Mouse (Mus musculus) CH12.LX (cell line): ENCODE results near the gene Tsen54. TPM values are rescaled to one million over a fixed set of nuclear protein-coding genes. Genes with fewer than 3 reads are reported as not detected.

ENCODE experiments used
- DNase-seq: peaks from one replicate; pipeline ENCODE4 v3.0.0-alpha.2; 2013; ENCODE audit errors: extremely low read depth
- H3K27ac ChIP-seq: 2 replicates; pipeline ENCODE4 v1.5.1; 2012; ENCODE audit warnings: low read depth, mild to moderate bottlenecking, control low read depth, moderate library complexity; ENCODE audit not compliant: insufficient read depth
- H3K27me3 ChIP-seq: replicated peaks from 2 replicates; pipeline ENCODE3; 2012; ENCODE audit warnings: inconsistent platforms
- H3K36me3 ChIP-seq, 2 experiments: replicated peaks in 1 of 2; 2 replicates each; pipeline versions ENCODE3 to v1.6.1; 2012; ENCODE audit warnings: inconsistent platforms in 1 of 2, low read length in 1 of 2, mild to moderate bottlenecking in 1 of 2, mixed read lengths in 1 of 2, moderate library complexity in 1 of 2; ENCODE audit not compliant: control insufficient read depth in 1 of 2, insufficient read depth in 1 of 2
- H3K4me1 ChIP-seq, 2 experiments: 2 replicates each; pipeline ENCODE4 v1.6.1; 2012; ENCODE audit warnings: inconsistent platforms in 1 of 2, moderate library complexity in 1 of 2; ENCODE audit not compliant: insufficient read depth in 2 of 2, control insufficient read depth in 1 of 2
- H3K4me2 ChIP-seq: 2 replicates; pipeline ENCODE4 v1.6.1; 2012; ENCODE audit warnings: low read depth, mild to moderate bottlenecking, control low read depth; ENCODE audit not compliant: poor library complexity, insufficient read depth, severe bottlenecking
- H3K4me3 ChIP-seq, 3 experiments: fragments of 150-350 bp in 1 of 3; sonication (generic) in 1 of 3; replicated peaks in 1 of 3; 2 replicates each; pipeline versions ENCODE3 to v1.5.1; 2011 to 2012; ENCODE audit warnings: low read depth in 2 of 3, low read length in 2 of 3, mild to moderate bottlenecking in 2 of 3, moderate library complexity in 2 of 3, control low read depth in 1 of 3, improper control_type of control experiment in 1 of 3, inconsistent platforms in 1 of 3, mixed read lengths in 1 of 3; ENCODE audit not compliant: poor library complexity in 1 of 3
- H3K79me2 ChIP-seq: replicated peaks from 2 replicates; pipeline ENCODE4 v1.6.1; 2012; ENCODE audit warnings: mild to moderate bottlenecking, moderate library complexity; ENCODE audit not compliant: control insufficient read depth, poor library complexity, insufficient read depth, severe bottlenecking; ENCODE audit errors: extremely low read depth
- H3K9ac ChIP-seq: 2 replicates; pipeline ENCODE4 v1.6.1; 2012; ENCODE audit warnings: low read depth, mild to moderate bottlenecking, control low read depth, moderate library complexity; ENCODE audit not compliant: insufficient read depth
- H3K9me3 ChIP-seq: replicated peaks from 2 replicates; pipeline ENCODE3; 2012; ENCODE audit warnings: low read length, inconsistent platforms, mixed read lengths
- BHLHE40 ChIP-seq: IDR thresholded peaks from 2 replicates; pipeline ENCODE4 v1.6.1; 2011; ENCODE audit warnings: mild to moderate bottlenecking, low read depth, low read length, improper control_type of control experiment
- CTCF ChIP-seq, 2 experiments: IDR thresholded peaks in 1 of 2; conservative IDR thresholded peaks in 1 of 2; 2 replicates each; pipeline ENCODE4 v1.5.1; 2011 to 2012; ENCODE audit warnings: low read depth in 2 of 2, low read length in 2 of 2, improper control_type of control experiment in 1 of 2, inconsistent platforms in 1 of 2, mild to moderate bottlenecking in 1 of 2, moderate library complexity in 1 of 2
- E2F4 ChIP-seq: IDR thresholded peaks from 2 replicates; pipeline ENCODE4 v1.6.1; 2011; ENCODE audit warnings: low read depth, low read length, improper control_type of control experiment; ENCODE audit not compliant: insufficient replicate concordance
- ETS1 ChIP-seq: conservative IDR thresholded peaks from 2 replicates; pipeline ENCODE4 v1.6.1; 2012; ENCODE audit warnings: low read depth, mild to moderate bottlenecking, inconsistent platforms, low read length, improper control_type of control experiment, moderate library complexity
- HCFC1 ChIP-seq: IDR thresholded peaks from 2 replicates; pipeline ENCODE4 v1.6.1; 2012; ENCODE audit warnings: low read depth, mild to moderate bottlenecking, inconsistent platforms, low read length, improper control_type of control experiment
- JUND ChIP-seq: conservative IDR thresholded peaks from 2 replicates; pipeline ENCODE4 v1.6.1; 2011; ENCODE audit warnings: low read depth, low read length, improper control_type of control experiment
- MAX ChIP-seq: IDR thresholded peaks from 2 replicates; pipeline ENCODE4 v1.6.1; 2011; ENCODE audit warnings: low read length, improper control_type of control experiment
- MXI1 ChIP-seq: IDR thresholded peaks from 2 replicates; pipeline ENCODE4 v1.6.1; 2011; ENCODE audit warnings: mild to moderate bottlenecking, low read depth, low read length, improper control_type of control experiment
- MYC ChIP-seq: IDR thresholded peaks from 2 replicates; pipeline ENCODE4 v1.6.1; 2011; ENCODE audit warnings: low read depth, mild to moderate bottlenecking, improper control_type of control experiment, low read length
- NELFE ChIP-seq: IDR thresholded peaks from 2 replicates; pipeline ENCODE4 v1.6.1; 2011; ENCODE audit warnings: low read depth, low read length, improper control_type of control experiment
- POLR2AphosphoS2 ChIP-seq: IDR thresholded peaks from 2 replicates; pipeline ENCODE4 v1.6.1; 2011; ENCODE audit warnings: low read depth, low read length, improper control_type of control experiment
- SMC3 ChIP-seq: IDR thresholded peaks from 2 replicates; pipeline ENCODE4 v1.6.1; 2011; ENCODE audit warnings: low read depth, low read length, improper control_type of control experiment
- UBTF ChIP-seq: IDR thresholded peaks from 2 replicates; pipeline ENCODE4 v1.6.1; 2012; ENCODE audit warnings: low read depth, mild to moderate bottlenecking, inconsistent platforms, low read length, improper control_type of control experiment, moderate library complexity
- ZC3H11A ChIP-seq: IDR thresholded peaks from 2 replicates; pipeline ENCODE4 v1.6.1; 2012; ENCODE audit warnings: low read depth, mild to moderate bottlenecking, inconsistent platforms, low read length, improper control_type of control experiment
- ZMIZ1 ChIP-seq: IDR thresholded peaks from 2 replicates; pipeline ENCODE4 v1.6.1; 2012; ENCODE audit warnings: low read depth, mild to moderate bottlenecking, inconsistent platforms, low read length, improper control_type of control experiment
- ZNF384 ChIP-seq: IDR thresholded peaks from 2 replicates; pipeline ENCODE4 v1.6.1; 2012; ENCODE audit warnings: low read depth, low read length, improper control_type of control experiment, inconsistent platforms
- dilution Hi-C: fragments of 300-500 bp; cut with MboI; formaldehyde crosslinking; loops from 2 replicates; pipeline ENCODE4 v1.14.3; 2020; ENCODE audit warnings: low sequenced_read_pairs; ENCODE audit not compliant: extremely low pct_unique_long_range_greater_than_20kb, extremely low pct_ligation_motif_present
- in situ Hi-C: fragments of 300-500 bp; cut with MboI; formaldehyde crosslinking; loops from 3 replicates; pipeline ENCODE4 v1.14.3; 2019; ENCODE audit warnings: low sequenced_read_pairs, low pct_ligation_motif_present, low pct_unique_long_range_greater_than_20kb, mixed read lengths
- polyA plus RNA-seq: library from polyadenylated mRNA; unstranded; fragments of >175 nt; gene quantifications from 2 replicates; pipeline ENCODE4 v1.2.1, GENCODE M21; 2012; ENCODE audit warnings: low read depth; ENCODE audit not compliant: insufficient read length
- total RNA-seq, 2 experiments: library from RNA; depleted of rRNA; stranded (reverse); fragments of 300-350 nt in 1 of 2; fragments of >200 nt in 1 of 2; gene quantifications; 2 replicates each; pipeline ENCODE4 v1.2.3; 2012 to 2014

The Tsen54 gene
- total and polyA plus RNA-seq, 3 experiments = 45.8 to 71.1 (median 59.4) TPM

GRCm38 (mm10) chr11:115807306-115807705 lies 7.2 kb upstream of the Tsen54 start:
- TF ChIP-seq ZC3H11A (no peak), ZMIZ1 (no peak)
- Histone ChIP-seq H3K79me2 (no peaks in the 10 kb centered on the region), H3K27me3 (no peaks in the 10 kb centered on the region), H3K4me1 (peaks cover 5 to 25% of the 10 kb centered on the region in 2 experiments), H3K9ac (no peak overlapping the region), H3K4me3 (no peak overlapping the region), H3K9me3 (no peaks in the 10 kb centered on the region), H3K27ac (no peak overlapping the region), H3K36me3 (peaks cover 40 to 92% of the 10 kb centered on the region in 2 experiments), H3K4me2 (no peak overlapping the region)
- dilution Hi-C loops (no loop called here), in situ Hi-C loops (no loop called here)
- no peak for DNase-seq

GRCm38 (mm10) chr11:115807971-115808370 lies 6.6 kb upstream of the Tsen54 start:
- dilution Hi-C loops = no loop called here

GRCm38 (mm10) chr11:115808696-115809310 lies 5.7 kb upstream of the Tsen54 start:
- peaks cover 10 to 33% of the 10 kb centered on the region in 2 experiments for H3K4me1 ChIP-seq
- no peaks in the 10 kb centered on the region for H3K79me2 ChIP-seq
- no peak overlapping the region for H3K27ac ChIP-seq
- H3K9ac ChIP-seq = no peak overlapping the region
- H3K27me3 ChIP-seq = no peaks in the 10 kb centered on the region
- TF ChIP-seq ZNF384 (no peak), ETS1 (no peak), MAX (no peak), NELFE (no peak), POLR2AphosphoS2 (no peak), SMC3 (no peak), HCFC1 (no peak), CTCF (conservative IDR thresholded peaks at IDR 0.05 in 1 of 2, IDR thresholded peaks at IDR 0.05 in 1 of 2; ENCODE audit: low read depth in 2 of 2, low read length in 2 of 2) (no peak)
- no peaks in the 10 kb centered on the region for H3K9me3 ChIP-seq
- no peak for DNase-seq
- H3K4me3 ChIP-seq = no peak overlapping the region
- in situ Hi-C loops = no loop called here
- dilution Hi-C loops = no loop called here
- H3K36me3 ChIP-seq = peaks cover 26 to 77% of the 10 kb centered on the region in 2 experiments
- H3K4me2 ChIP-seq = no peak overlapping the region

More at GRCm38 (mm10) chr11:115807971-115808370, 6.6 kb upstream of the Tsen54 start:
- H3K27ac ChIP-seq = no peak overlapping the region
- H3K36me3 ChIP-seq = peaks cover 34 to 85% of the 10 kb centered on the region in 2 experiments
- no peak overlapping the region for H3K4me2 ChIP-seq
- no peak overlapping the region for H3K4me3 ChIP-seq
- no peaks in the 10 kb centered on the region for H3K9me3 ChIP-seq
- H3K9ac ChIP-seq = no peak overlapping the region
- in situ Hi-C loops = no loop called here
- no peaks in the 10 kb centered on the region for H3K27me3 ChIP-seq
- no peaks in the 10 kb centered on the region for H3K79me2 ChIP-seq
- peaks cover 10 to 32% of the 10 kb centered on the region in 2 experiments for H3K4me1 ChIP-seq
- DNase-seq = no peak
- TF ChIP-seq MXI1 = no peak
- TF ChIP-seq UBTF = no peak
- no peak for TF ChIP-seq MYC
- no peak for TF ChIP-seq E2F4
- no peak for TF ChIP-seq BHLHE40
- TF ChIP-seq JUND = no peak
